Mouse (Mus musculus) midbrain, embryonic 16.5 days (tissue): ENCODE measurements around the gene Sbno1. TPM values are rescaled to one million over a fixed set of nuclear protein-coding genes. Genes with fewer than 3 reads are reported as not detected.
A peak's percentile ranks its signal among the peaks of the same experiment; 100 is the strongest.

Experiments
- ATAC-seq: fragments of 200-750 bp; cut with Nextera tagmentation; 2 replicates; pipeline ENCODE4 v1.8.0; 2017; ENCODE audit warnings: moderate TSS enrichment
- H3K27ac ChIP-seq: fragments of 300-500 bp; sonication (generic); 2 replicates; pipeline ENCODE4 v1.5.1; 2014; ENCODE audit warnings: mild to moderate bottlenecking, low read length, mixed read lengths
- H3K27me3 ChIP-seq: fragments of 300-500 bp; sonication (generic); 2 replicates; pipeline ENCODE4 v1.6.1; 2014; ENCODE audit warnings: low read depth, low read length, mixed read lengths; ENCODE audit not compliant: control insufficient read depth, insufficient read depth
- H3K36me3 ChIP-seq: fragments of 300-500 bp; sonication (generic); 2 replicates; pipeline ENCODE4 v1.6.1; 2014; ENCODE audit warnings: mild to moderate bottlenecking, low read length, moderate library complexity, mixed read lengths; ENCODE audit not compliant: control insufficient read depth, insufficient read depth
- H3K4me1 ChIP-seq: fragments of 300-500 bp; sonication (generic); 2 replicates; pipeline ENCODE4 v1.6.1; 2014; ENCODE audit warnings: mild to moderate bottlenecking, low read length, mixed read lengths; ENCODE audit not compliant: control insufficient read depth, insufficient read depth
- H3K4me2 ChIP-seq: fragments of 300-500 bp; sonication (generic); 2 replicates; pipeline ENCODE4 v1.6.1; 2014; ENCODE audit warnings: mild to moderate bottlenecking, low read length, mixed read lengths
- H3K4me3 ChIP-seq: fragments of 300-500 bp; sonication (generic); 2 replicates; pipeline ENCODE4 v1.5.1; 2014; ENCODE audit warnings: low read depth, mild to moderate bottlenecking, low read length, moderate library complexity, mixed read lengths
- H3K9ac ChIP-seq: fragments of 300-500 bp; sonication (generic); 2 replicates; pipeline ENCODE4 v1.6.1; 2014; ENCODE audit warnings: low read depth, low read length, mixed read lengths
- H3K9me3 ChIP-seq: fragments of 300-500 bp; sonication (generic); replicated peaks from 2 replicates; pipeline ENCODE4 v1.6.1; 2014; ENCODE audit warnings: mild to moderate bottlenecking, low read length, mixed read lengths; ENCODE audit not compliant: control insufficient read depth, poor library complexity, severe bottlenecking
- WGBS: fragments of 180-500 bp; shearing (Covaris S2); extraction: QIAGEN DNeasy Blood & Tissue Kit; methylation state at CpG from one replicate; pipeline ENCODE4 v1.1.7; 2014; 5-methylcytosine and 5-hydroxymethylcytosine counted together
- polyA plus RNA-seq: library from polyadenylated mRNA; unstranded; fragments of >200 nt; fragmentation: Nextera tagmentation; extraction: Ambion mirVana; gene quantifications from 2 replicates; pipeline ENCODE4 v1.2.1, GENCODE M21; 2015

Sbno1 gene
- polyA plus RNA-seq, 1 experiment from 2014 or later, result 94.5 TPM

- Histone ChIP-seq H3K27ac (no peak overlapping the region), H3K36me3 (no peaks in the 10 kb centered on the region), H3K27me3 (no peaks in the 10 kb centered on the region), H3K4me2 (no peak overlapping the region), H3K9ac (no peak overlapping the region), H3K9me3 (no peaks in the 10 kb centered on the region), H3K4me1 (no peaks in the 10 kb centered on the region), H3K4me3 (no peak overlapping the region)
- 68% methylated on average over 2 of the region's 2 CpGs for WGBS
- no peak for ATAC-seq
Observed at GRCm38 (mm10) chr5:124433048-124433447, 7.2 kb upstream of the Sbno1 start.

- Histone ChIP-seq H3K4me3 (no peak overlapping the region), H3K4me2 (no peak overlapping the region), H3K36me3 (no peaks in the 10 kb centered on the region), H3K9ac (no peak overlapping the region), H3K27me3 (no peaks in the 10 kb centered on the region), H3K9me3 (no peaks in the 10 kb centered on the region), H3K27ac (no peak overlapping the region), H3K4me1 (no peaks in the 10 kb centered on the region)
- ATAC-seq, result peak; percentile 60; the same call in 1 of the 2 replicates
Observed at GRCm38 (mm10) chr5:124432398-124433012, 6.7 kb upstream of the Sbno1 start.

DNA sequence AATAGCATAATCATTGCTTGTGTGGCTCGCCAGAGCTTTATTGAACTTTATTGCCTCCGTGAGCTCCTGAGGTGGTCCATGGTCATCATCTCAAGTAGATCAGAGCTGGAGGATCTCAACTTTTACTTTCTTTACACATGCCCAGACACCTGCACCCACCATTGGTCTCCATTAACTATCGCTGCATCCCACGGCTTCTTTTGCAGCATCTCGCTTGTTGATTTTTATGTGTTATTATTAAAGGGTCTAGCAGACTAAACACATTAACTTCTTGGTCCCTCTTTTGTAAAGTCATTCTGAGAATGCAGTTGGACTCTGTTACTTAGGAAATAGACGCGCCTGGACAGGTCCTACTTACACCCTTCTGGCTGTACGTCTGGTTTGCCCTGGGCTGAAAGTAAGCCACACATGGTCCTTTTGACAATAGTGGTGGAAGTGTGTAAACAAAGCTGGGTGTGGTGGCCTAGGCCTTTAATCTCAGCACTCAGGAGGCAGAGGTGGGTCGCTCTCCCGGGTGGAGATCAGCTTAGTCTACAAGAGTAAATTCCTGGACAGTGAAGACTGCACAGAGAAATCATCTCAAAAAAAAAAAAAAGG, 772 bp upstream of the Sbno1 start:
- H3K9me3 ChIP-seq, result no peaks in the 10 kb centered on the region
- no peak for ATAC-seq
- no peaks in the 10 kb centered on the region for H3K36me3 ChIP-seq
- WGBS, result 94% methylated on average over 10 of the region's 10 CpGs
- H3K4me3 ChIP-seq, result peak overlapping the region; percentile 97
- peak overlapping the region; percentile 49 for H3K4me2 ChIP-seq
- peak overlapping the region; percentile 93 for H3K27ac ChIP-seq
- peaks cover 10% of the 10 kb centered on the region for H3K4me1 ChIP-seq
- H3K9ac ChIP-seq, result no peak overlapping the region
- H3K27me3 ChIP-seq, result no peaks in the 10 kb centered on the region

GRCm38 (mm10) chr5:124424723-124425411, 934 bp downstream of the Sbno1 start:
- H3K27ac ChIP-seq, result peak overlapping the region; percentile 89

GRCm38 (mm10) chr5:124424200-124424722, 1.5 kb downstream of the Sbno1 start:
- Histone ChIP-seq H3K9ac (peak overlapping the region; percentile 95), H3K4me1 (peaks cover 10% of the 10 kb centered on the region), H3K9me3 (no peaks in the 10 kb centered on the region), H3K4me2 (peak overlapping the region; percentile 93), H3K4me3 (peak overlapping the region; percentile 97), H3K27ac (peak overlapping the region; percentile 89), H3K36me3 (no peaks in the 10 kb centered on the region), H3K27me3 (no peaks in the 10 kb centered on the region)
- no peak for ATAC-seq
- 3% methylated on average over 14 of the region's 14 CpGs for WGBS

More at GRCm38 (mm10) chr5:124424723-124425411, 934 bp downstream of the Sbno1 start:
- H3K9me3 ChIP-seq, result no peaks in the 10 kb centered on the region
- H3K36me3 ChIP-seq, result no peaks in the 10 kb centered on the region
- H3K27me3 ChIP-seq, result no peaks in the 10 kb centered on the region
- peak overlapping the region; percentile 97 for H3K4me3 ChIP-seq
- peak overlapping the region; percentile 93 for H3K4me2 ChIP-seq
- H3K9ac ChIP-seq, result peak overlapping the region; percentile 95
- under 1% methylated on average over 63 of the region's 63 CpGs for WGBS
- ATAC-seq, result peak; percentile 84
- H3K4me1 ChIP-seq, result peaks cover 10% of the 10 kb centered on the region

- Histone ChIP-seq H3K27ac (no peak overlapping the region), H3K27me3 (no peaks in the 10 kb centered on the region), H3K36me3 (no peaks in the 10 kb centered on the region), H3K4me3 (no peak overlapping the region), H3K4me2 (no peak overlapping the region), H3K9me3 (no peaks in the 10 kb centered on the region), H3K9ac (no peak overlapping the region), H3K4me1 (peaks cover 10% of the 10 kb centered on the region)
- no peak for ATAC-seq
- WGBS, result 89% methylated on average over 2 of the region's 2 CpGs
Observed at GRCm38 (mm10) chr5:124421786-124422185, 4.0 kb downstream of the Sbno1 start.

DNA sequence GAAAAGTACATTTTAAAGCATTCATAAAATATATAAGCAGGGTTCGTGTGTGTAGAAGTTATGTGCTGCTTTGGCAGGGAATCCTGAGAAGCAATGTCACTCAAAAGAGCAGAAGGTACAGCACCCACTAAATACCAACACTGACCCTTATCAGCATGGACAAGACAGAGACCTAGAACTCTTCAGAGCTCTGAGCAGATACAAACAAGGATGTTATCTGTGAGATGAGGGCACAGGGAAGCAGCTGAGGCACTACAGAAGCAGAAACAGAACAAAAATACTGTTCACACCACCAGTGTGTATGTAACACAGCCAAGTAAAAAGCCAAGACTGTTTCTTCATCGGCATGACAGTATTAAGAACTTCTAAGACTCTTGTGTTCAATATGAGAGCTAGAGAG, 6.9 kb downstream of the Sbno1 start:
- no peak for ATAC-seq
- H3K4me3 ChIP-seq, result no peak overlapping the region
- no peaks in the 10 kb centered on the region for H3K27me3 ChIP-seq
- no peak overlapping the region for H3K9ac ChIP-seq
- no peaks in the 10 kb centered on the region for H3K36me3 ChIP-seq
- no peak overlapping the region for H3K27ac ChIP-seq
- H3K4me1 ChIP-seq, result peaks cover 2% of the 10 kb centered on the region
- 95% methylated on average over 2 of the region's 2 CpGs for WGBS
- H3K4me2 ChIP-seq, result no peak overlapping the region
- H3K9me3 ChIP-seq, result no peaks in the 10 kb centered on the region

- no peak for ATAC-seq
- Histone ChIP-seq H3K9me3 (no peaks in the 10 kb centered on the region), H3K36me3 (peaks cover 15% of the 10 kb centered on the region), H3K4me1 (no peaks in the 10 kb centered on the region), H3K4me3 (no peak overlapping the region), H3K27me3 (no peaks in the 10 kb centered on the region), H3K4me2 (no peak overlapping the region), H3K9ac (no peak overlapping the region), H3K27ac (no peak overlapping the region)
- WGBS, result 93% methylated on average over 5 of the region's 5 CpGs
Observed at GRCm38 (mm10) chr5:124412163-124412562, 13.6 kb downstream of the Sbno1 start.

DNA sequence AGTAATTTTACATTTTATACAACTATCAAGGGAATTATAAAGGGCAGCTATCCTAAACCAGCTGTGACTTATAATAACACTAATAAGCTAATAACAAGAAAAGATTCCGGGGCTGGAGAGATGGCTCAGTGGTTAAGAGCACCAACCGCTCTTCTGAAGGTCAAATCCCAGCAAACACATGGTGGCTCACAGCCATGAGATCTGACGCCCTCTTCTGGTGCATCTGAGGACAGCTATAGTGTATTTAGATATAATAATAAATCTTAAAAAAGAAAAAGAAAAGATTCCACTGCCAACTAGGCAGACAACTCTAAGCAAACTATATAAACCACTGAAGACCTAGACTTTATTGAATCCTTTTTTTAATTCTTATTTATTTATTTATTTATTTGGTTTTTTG, 15.0 kb downstream of the Sbno1 start:
- H3K9me3 ChIP-seq, result no peaks in the 10 kb centered on the region
- WGBS, result 81% methylated on average over 3 of the region's 3 CpGs
- no peak overlapping the region for H3K4me3 ChIP-seq
- ATAC-seq, result no peak
- peaks cover 18% of the 10 kb centered on the region for H3K36me3 ChIP-seq
- H3K27me3 ChIP-seq, result no peaks in the 10 kb centered on the region
- H3K27ac ChIP-seq, result no peak overlapping the region
- no peaks in the 10 kb centered on the region for H3K4me1 ChIP-seq
- H3K4me2 ChIP-seq, result no peak overlapping the region
- no peak overlapping the region for H3K9ac ChIP-seq
